Mouse (Mus musculus): ENCODE results near the gene Ufsp1. TPM values are rescaled to one million over a fixed set of nuclear protein-coding genes. Genes with fewer than 3 reads are reported as not detected.

Gene Ufsp1
- polyA plus RNA-seq, 1 experiment from 2014 or later: 8.6 TPM

DNA sequence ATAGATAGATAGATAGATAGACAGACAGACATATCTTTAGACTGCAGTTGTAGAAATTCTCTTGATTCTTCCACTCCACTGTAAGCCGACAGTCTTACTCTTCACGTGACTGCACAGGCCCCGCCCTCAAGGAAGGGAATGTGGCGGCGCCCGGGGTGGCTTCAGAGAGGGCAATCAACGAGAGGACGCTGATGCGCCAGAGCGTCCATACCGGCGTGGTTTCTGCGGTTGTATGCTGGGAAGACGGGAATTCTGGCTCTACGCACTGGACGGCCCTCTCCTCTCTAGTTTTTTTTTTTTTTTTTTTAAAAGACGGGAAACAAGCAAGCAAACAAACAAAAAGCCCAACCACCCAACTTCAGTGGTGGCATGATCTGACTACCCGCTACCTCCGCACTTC, 43.8 kb downstream of the Ufsp1 start:
- Histone ChIP-seq H3K27me3 (ENCODE audit: control insufficient read depth, insufficient read depth, low read length) (no peaks in the 10 kb centered on the region), H3K4me1 (ENCODE audit: control insufficient read depth, insufficient read depth, low read length) (peaks cover 19% of the 10 kb centered on the region), H3K9me3 (replicated peaks; ENCODE audit: control insufficient read depth, low read length) (no peaks in the 10 kb centered on the region), H3K4me2 (ENCODE audit: low read depth, low read length) (peak overlapping the region; percentile 79), H3K36me3 (ENCODE audit: control insufficient read depth, insufficient read depth, low read length) (no peaks in the 10 kb centered on the region), H3K27ac (ENCODE audit: low read length) (peak overlapping the region; percentile 90), H3K4me3 (replicated peaks; ENCODE audit: low read length) (peak overlapping the region; percentile 51), H3K9ac (ENCODE audit: low read length) (peak overlapping the region; percentile 77)
- peak; percentile 82 for ATAC-seq (ENCODE audit: insufficient read depth, low FRiP score)
- under 1% methylated on average over 19 of the region's 19 CpGs for WGBS

DNA sequence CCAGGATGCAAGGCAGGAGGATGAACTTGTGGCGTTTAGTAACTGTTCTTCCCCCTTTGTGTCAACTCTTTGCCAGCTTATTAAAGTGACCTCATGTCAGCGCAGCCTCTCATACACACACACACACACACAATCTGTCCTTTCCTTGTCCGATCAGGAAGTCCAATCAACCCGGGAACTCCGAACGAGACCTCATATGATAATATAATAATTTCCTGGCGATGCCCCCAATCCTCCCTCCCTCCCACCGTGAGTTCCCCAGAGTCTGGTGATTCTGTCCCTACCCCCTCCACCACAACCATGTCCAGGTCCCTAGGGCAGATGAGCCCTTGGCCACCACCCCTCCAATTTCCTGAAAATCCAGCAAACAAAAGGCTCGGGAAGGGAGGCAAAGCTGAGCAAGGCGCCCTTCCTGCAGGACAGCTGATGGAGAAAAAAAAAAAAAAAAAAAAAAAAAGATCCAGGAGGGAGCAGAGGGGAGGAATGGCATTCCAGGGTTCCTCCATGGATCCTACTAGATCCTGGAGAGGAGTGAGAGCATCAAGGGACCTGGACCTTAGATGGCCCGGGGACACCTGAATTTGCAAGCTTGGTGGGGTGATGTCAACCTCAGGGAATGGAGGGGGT, 44.3 kb downstream of the Ufsp1 start:
- peak; percentile 15; the same call in 1 of the 2 replicates for ATAC-seq (ENCODE audit: insufficient read depth, low FRiP score)
- H3K27me3 ChIP-seq (ENCODE audit: control insufficient read depth, insufficient read depth, low read length): no peaks in the 10 kb centered on the region

DNA sequence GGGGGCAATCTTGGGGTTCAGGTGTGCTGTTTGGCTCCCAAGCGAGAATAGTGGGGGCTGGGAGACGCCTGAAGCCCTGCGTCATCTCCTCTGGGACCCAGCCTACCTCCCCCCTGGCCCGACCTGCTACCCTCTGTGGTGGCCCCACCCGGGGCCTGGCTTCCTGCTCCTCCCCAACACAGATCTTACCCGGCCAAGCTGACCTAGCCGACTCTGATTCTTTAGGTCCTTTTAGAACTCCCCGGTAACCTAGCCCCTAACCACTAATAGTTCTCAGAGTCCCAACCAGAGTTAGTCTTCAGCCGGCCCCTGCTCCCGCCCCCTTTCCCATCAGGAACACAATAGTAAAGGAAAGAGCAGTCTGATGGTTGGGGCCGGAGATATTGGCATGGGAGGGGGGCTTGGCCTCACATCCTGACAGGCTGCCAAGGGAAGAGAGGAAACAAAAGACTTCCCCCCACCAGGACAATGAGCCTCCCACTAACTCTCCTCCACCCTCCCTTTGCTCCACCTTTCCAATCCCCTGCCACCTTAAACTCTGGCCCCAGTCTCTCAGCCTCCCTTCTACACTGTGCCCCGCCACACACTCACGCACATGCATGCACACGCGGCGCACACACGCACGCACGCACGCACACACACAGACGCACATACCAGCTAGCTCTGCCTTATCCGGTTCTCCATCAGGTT, 45.0 kb downstream of the Ufsp1 start:
- H3K9me3 ChIP-seq (replicated peaks; ENCODE audit: control insufficient read depth, low read length): no peaks in the 10 kb centered on the region
- peak overlapping the region; percentile 77 for H3K9ac ChIP-seq (ENCODE audit: low read length)
- peak overlapping the region; percentile 51 for H3K4me3 ChIP-seq (replicated peaks; ENCODE audit: low read length)
- WGBS: 12% methylated on average over 22 of the region's 22 CpGs
- H3K27ac ChIP-seq (ENCODE audit: low read length): peak overlapping the region; percentile 90
- peak; percentile 32 for ATAC-seq (ENCODE audit: insufficient read depth, low FRiP score)
- H3K27me3 ChIP-seq (ENCODE audit: control insufficient read depth, insufficient read depth, low read length): no peaks in the 10 kb centered on the region
- no peaks in the 10 kb centered on the region for H3K36me3 ChIP-seq (ENCODE audit: control insufficient read depth, insufficient read depth, low read length)
- H3K4me2 ChIP-seq (ENCODE audit: low read depth, low read length): peak overlapping the region; percentile 79
- peaks cover 19% of the 10 kb centered on the region for H3K4me1 ChIP-seq (ENCODE audit: control insufficient read depth, insufficient read depth, low read length)

More for the DNA sequence above, 44.3 kb downstream of the Ufsp1 start:
- Histone ChIP-seq H3K36me3 (ENCODE audit: control insufficient read depth, insufficient read depth, low read length) (no peaks in the 10 kb centered on the region), H3K4me2 (ENCODE audit: low read depth, low read length) (peak overlapping the region; percentile 79), H3K9me3 (replicated peaks; ENCODE audit: control insufficient read depth, low read length) (no peaks in the 10 kb centered on the region), H3K9ac (ENCODE audit: low read length) (peak overlapping the region; percentile 77), H3K4me1 (ENCODE audit: control insufficient read depth, insufficient read depth, low read length) (peaks cover 19% of the 10 kb centered on the region), H3K4me3 (replicated peaks; ENCODE audit: low read length) (peak overlapping the region; percentile 51), H3K27ac (ENCODE audit: low read length) (peak overlapping the region; percentile 90)
- whole genome bisulfite sequencing: 2% methylated on average over 11 of the region's 11 CpGs

GRCm38 (mm10) chr5:137340222-137340621, 45.8 kb downstream of the Ufsp1 start:
- ATAC-seq (ENCODE audit: insufficient read depth, low FRiP score): no peak
- Histone ChIP-seq H3K9ac (ENCODE audit: low read length) (no peak overlapping the region), H3K4me2 (ENCODE audit: low read depth, low read length) (no peak overlapping the region), H3K27me3 (ENCODE audit: control insufficient read depth, insufficient read depth, low read length) (no peaks in the 10 kb centered on the region), H3K4me1 (ENCODE audit: control insufficient read depth, insufficient read depth, low read length) (peaks cover 19% of the 10 kb centered on the region), H3K4me3 (replicated peaks; ENCODE audit: low read length) (no peak overlapping the region), H3K27ac (ENCODE audit: low read length) (no peak overlapping the region; the same call in 1 of the 2 replicates), H3K36me3 (ENCODE audit: control insufficient read depth, insufficient read depth, low read length) (no peaks in the 10 kb centered on the region), H3K9me3 (replicated peaks; ENCODE audit: control insufficient read depth, low read length) (no peaks in the 10 kb centered on the region)
- WGBS: 71% methylated on average over 6 of the region's 6 CpGs

GRCm38 (mm10) chr5:137342407-137343012, 48.1 kb downstream of the Ufsp1 start:
- 34% methylated on average over 7 of the region's 7 CpGs for WGBS
- Histone ChIP-seq H3K27me3 (ENCODE audit: control insufficient read depth, insufficient read depth, low read length) (no peaks in the 10 kb centered on the region), H3K27ac (ENCODE audit: low read length) (no peak overlapping the region), H3K9me3 (replicated peaks; ENCODE audit: control insufficient read depth, low read length) (no peaks in the 10 kb centered on the region), H3K4me3 (replicated peaks; ENCODE audit: low read length) (no peak overlapping the region), H3K36me3 (ENCODE audit: control insufficient read depth, insufficient read depth, low read length) (no peaks in the 10 kb centered on the region), H3K9ac (ENCODE audit: low read length) (no peak overlapping the region), H3K4me1 (ENCODE audit: control insufficient read depth, insufficient read depth, low read length) (peaks cover 26% of the 10 kb centered on the region), H3K4me2 (ENCODE audit: low read depth, low read length) (no peak overlapping the region)
- ATAC-seq (ENCODE audit: insufficient read depth, low FRiP score): no peak

GRCm38 (mm10) chr5:137343412-137343811, 49.0 kb downstream of the Ufsp1 start:
- peaks cover 28% of the 10 kb centered on the region for H3K4me1 ChIP-seq (ENCODE audit: control insufficient read depth, insufficient read depth, low read length)
- no peak overlapping the region for H3K27ac ChIP-seq (ENCODE audit: low read length)
- no peak for ATAC-seq (ENCODE audit: insufficient read depth, low FRiP score)
- no peaks in the 10 kb centered on the region for H3K9me3 ChIP-seq (replicated peaks; ENCODE audit: control insufficient read depth, low read length)
- 94% methylated on average over 5 of the region's 5 CpGs for WGBS
- H3K36me3 ChIP-seq (ENCODE audit: control insufficient read depth, insufficient read depth, low read length): no peaks in the 10 kb centered on the region
- no peaks in the 10 kb centered on the region for H3K27me3 ChIP-seq (ENCODE audit: control insufficient read depth, insufficient read depth, low read length)
- H3K9ac ChIP-seq (ENCODE audit: low read length): no peak overlapping the region
- H3K4me3 ChIP-seq (replicated peaks; ENCODE audit: low read length): no peak overlapping the region
- no peak overlapping the region for H3K4me2 ChIP-seq (ENCODE audit: low read depth, low read length)

DNA sequence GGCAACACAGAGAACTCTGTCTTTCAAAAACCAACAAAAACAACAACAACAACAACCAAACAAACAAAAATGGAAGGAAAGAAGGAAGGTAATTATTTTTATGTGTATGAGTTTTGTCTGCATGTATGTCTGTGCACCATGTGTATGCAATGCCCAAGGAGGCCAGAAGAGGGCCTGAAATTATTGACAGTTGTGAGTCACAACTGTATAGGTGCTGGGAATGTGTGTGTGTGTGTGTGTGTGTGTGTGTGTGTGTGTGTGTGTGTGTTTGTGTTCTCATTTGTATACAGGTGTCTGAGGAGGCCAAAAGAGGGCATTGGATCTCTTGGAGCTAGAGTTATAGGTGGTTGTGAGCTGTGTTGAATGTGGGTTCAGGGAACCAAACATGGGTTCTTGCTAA, 49.4 kb downstream of the Ufsp1 start:
- Histone ChIP-seq H3K27ac (ENCODE audit: low read length) (no peak overlapping the region), H3K27me3 (ENCODE audit: control insufficient read depth, insufficient read depth, low read length) (no peaks in the 10 kb centered on the region), H3K9me3 (replicated peaks; ENCODE audit: control insufficient read depth, low read length) (no peaks in the 10 kb centered on the region), H3K4me3 (replicated peaks; ENCODE audit: low read length) (no peak overlapping the region), H3K36me3 (ENCODE audit: control insufficient read depth, insufficient read depth, low read length) (no peaks in the 10 kb centered on the region), H3K4me1 (ENCODE audit: control insufficient read depth, insufficient read depth, low read length) (peaks cover 29% of the 10 kb centered on the region), H3K9ac (ENCODE audit: low read length) (no peak overlapping the region), H3K4me2 (ENCODE audit: low read depth, low read length) (no peak overlapping the region)
- ATAC-seq (ENCODE audit: insufficient read depth, low FRiP score): no peak
